Mouse (Mus musculus): Measurements from ENCODE around the gene Lkaaear1.

DNA sequence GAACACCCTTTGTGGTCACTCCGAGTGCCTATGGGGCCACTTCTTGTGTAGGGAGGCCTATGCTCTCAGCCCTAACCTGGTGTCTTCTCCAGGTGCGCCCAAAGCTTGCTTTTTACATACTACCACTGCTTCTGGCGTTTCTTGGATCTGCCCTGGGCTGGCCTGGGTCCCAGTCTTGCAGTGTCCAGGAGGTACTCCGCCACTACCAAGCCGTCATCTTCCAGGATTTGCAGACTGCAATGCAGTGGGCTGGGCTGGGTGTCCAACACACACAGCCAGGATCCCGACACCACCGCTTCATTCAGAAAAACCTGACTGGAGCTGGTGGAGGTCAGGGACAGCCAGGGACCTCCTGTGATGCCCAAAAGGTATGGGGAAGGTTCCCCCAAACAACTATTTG, 39.7 kb downstream of the Lkaaear1 start:
- TF ChIP-seq ZNF384 (IDR thresholded peaks at IDR 0.05; ENCODE audit: low read depth, low read length) (no peak), ZKSCAN1 (IDR thresholded peaks at IDR 0.05; ENCODE audit: borderline replicate concordance, low read depth, low read length) (no peak), CTCF (conservative IDR thresholded peaks at IDR 0.05 in 1 of 2, IDR thresholded peaks at IDR 0.05 in 1 of 2; ENCODE audit: low read depth in 2 of 2, low read length in 2 of 2) (no peak), USF2 (conservative IDR thresholded peaks at IDR 0.05; ENCODE audit: low read depth, low read length) (no peak)

Data from CH12.LX (cell line).